Mouse (Mus musculus): ENCODE measurements at regions not wholly inside any gene's neighbourhood (a gene's known extent, or its start where the extent isn't known, plus 50 kb on each side); places are given as distances from the start of the nearest gene placed in this dataset.

GRCm38 (mm10) chr8:42026934-42027333, 610.1 kb upstream of the Frg1 start:
- TF ChIP-seq CTCF (IDR thresholded peaks at IDR 0.05 in 2 of 3, conservative IDR thresholded peaks at IDR 0.05 in 1 of 3; ENCODE audit: control insufficient read depth in 1 of 3, insufficient read depth in 1 of 3, low read depth in 2 of 3, low read length in 3 of 3, poor library complexity in 1 of 3, severe bottlenecking in 1 of 3): no peak
- no peak for TF ChIP-seq RCOR1 (IDR thresholded peaks at IDR 0.05; ENCODE audit: low read depth, low read length)
- no peak for TF ChIP-seq MAFK (IDR thresholded peaks at IDR 0.05; ENCODE audit: borderline replicate concordance, low read depth, low read length)
- no peak for TF ChIP-seq ETS1 (IDR thresholded peaks at IDR 0.05; ENCODE audit: low read depth, low read length)
